Mouse (Mus musculus): ENCODE results near the gene Ctrb1. TPM values are rescaled to one million over a fixed set of nuclear protein-coding genes. Genes with fewer than 3 reads are reported as not detected.

Gene Ctrb1
- polyA plus RNA-seq (2014; fragmentation: Illumina TruSeq; extraction: RNeasy Lipid Tissue Mini Kit (QIAGEN cat#74804); ENCODE audit: low read depth, low replicate concordance): 2.3 TPM

DNA sequence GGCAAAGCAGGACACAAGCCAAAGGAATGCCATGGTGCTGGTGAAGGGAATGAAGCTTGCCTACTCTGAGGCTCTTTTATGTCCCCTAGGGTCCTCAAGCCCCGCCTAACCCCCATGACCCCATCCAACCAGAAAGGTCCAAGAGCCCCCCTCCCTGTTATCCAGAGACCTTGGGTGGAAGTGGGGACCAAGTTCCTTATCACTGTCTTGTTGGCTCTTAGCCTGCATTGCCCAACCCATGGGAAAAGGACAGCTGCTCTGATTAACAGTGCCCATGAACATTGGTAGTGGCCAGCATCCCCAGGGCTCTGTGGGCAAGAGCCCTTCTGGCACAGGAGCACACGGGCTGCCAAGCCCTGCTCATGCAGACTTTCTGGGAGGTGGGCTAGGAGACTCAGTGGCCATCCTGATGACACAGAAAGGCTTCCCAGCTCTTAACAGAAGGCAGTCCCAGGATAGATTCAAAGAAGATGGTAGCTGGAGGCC is at the start of gene Ctrb1:
Gene Ctrb1, minus strand, starts transcription at position 51 of the 486 bp plus-strand sequence.

DNA sequence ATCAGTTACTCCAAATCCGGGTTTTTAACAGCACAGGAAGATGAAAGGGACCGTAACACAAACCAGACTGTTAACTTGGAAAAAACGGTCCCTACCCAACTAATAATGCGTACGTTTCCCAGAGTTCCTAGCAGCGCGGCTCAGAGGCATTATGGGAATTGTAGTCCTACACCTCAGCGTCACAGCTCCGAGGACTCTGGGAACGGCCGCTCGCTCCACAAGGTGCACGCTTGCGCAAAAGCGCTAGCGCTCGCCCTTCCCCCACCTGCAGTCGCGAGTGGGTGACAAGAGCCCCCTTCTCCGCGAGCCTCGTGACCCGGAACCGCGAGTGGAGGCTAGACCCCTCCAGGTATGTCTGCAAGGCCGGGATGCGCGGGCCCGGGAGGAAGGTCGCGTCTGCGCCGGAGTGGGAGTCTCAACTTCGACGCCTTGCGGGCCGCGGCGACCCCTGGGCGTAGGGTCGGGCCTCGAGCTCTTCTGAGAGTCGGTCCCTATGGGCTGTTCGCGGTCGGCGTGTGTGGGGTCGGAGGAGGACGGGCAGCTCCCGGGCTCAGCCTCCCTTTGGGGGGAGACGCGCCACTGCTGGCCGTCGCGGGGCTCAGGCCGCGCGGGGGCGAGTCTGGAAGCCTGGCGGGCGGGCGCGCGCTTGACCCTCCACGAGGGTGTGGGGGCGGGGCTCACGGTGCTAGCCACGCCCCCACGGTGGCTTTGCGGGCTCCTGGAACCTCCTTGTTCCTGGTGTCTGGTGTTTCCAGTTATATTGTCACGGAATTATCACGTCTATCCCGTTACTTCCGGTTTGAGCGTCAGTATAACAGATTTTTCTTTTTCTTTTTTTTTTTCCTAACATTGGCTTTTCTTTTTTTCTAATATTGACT is 47.3 kb downstream of the Ctrb1 start, which contains the start of gene Zfp1:
Gene Zfp1, plus strand, starts transcription at position 138 of the 878 bp plus-strand sequence.

Other genes starting within 250 kb of the Ctrb1 start
- 9.7 TPM for gene Wdr59, start 168.9 kb downstream of the Ctrb1 start, polyA plus RNA-seq (2014; fragmentation: Illumina TruSeq; extraction: RNeasy Lipid Tissue Mini Kit (QIAGEN cat#74804); ENCODE audit: low read depth, low replicate concordance)
- gene Znrf1, start 154.9 kb downstream of the Ctrb1 start, polyA plus RNA-seq (2014; fragmentation: Illumina TruSeq; extraction: RNeasy Lipid Tissue Mini Kit (QIAGEN cat#74804); ENCODE audit: low read depth, low replicate concordance): 40.9 TPM
- gene Ldhd, start 60.6 kb downstream of the Ctrb1 start, polyA plus RNA-seq (2014; fragmentation: Illumina TruSeq; extraction: RNeasy Lipid Tissue Mini Kit (QIAGEN cat#74804); ENCODE audit: low read depth, low replicate concordance): 267 TPM
- 20.4 TPM for gene Zfp1, start 47.6 kb downstream of the Ctrb1 start, polyA plus RNA-seq (2014; fragmentation: Illumina TruSeq; extraction: RNeasy Lipid Tissue Mini Kit (QIAGEN cat#74804); ENCODE audit: low read depth, low replicate concordance)
- 27.1 TPM for gene Bcar1, start 52.8 kb upstream of the Ctrb1 start, polyA plus RNA-seq (2014; fragmentation: Illumina TruSeq; extraction: RNeasy Lipid Tissue Mini Kit (QIAGEN cat#74804); ENCODE audit: low read depth, low replicate concordance)
- 80.8 TPM for gene Cfdp1, start 163.3 kb upstream of the Ctrb1 start, polyA plus RNA-seq (2014; fragmentation: Illumina TruSeq; extraction: RNeasy Lipid Tissue Mini Kit (QIAGEN cat#74804); ENCODE audit: low read depth, low replicate concordance)
- gene Tmem170, start 185.7 kb upstream of the Ctrb1 start, polyA plus RNA-seq (2014; fragmentation: Illumina TruSeq; extraction: RNeasy Lipid Tissue Mini Kit (QIAGEN cat#74804); ENCODE audit: low read depth, low replicate concordance): 8.6 TPM
- not detected for gene Chst5, start 219.4 kb upstream of the Ctrb1 start, polyA plus RNA-seq (2014; fragmentation: Illumina TruSeq; extraction: RNeasy Lipid Tissue Mini Kit (QIAGEN cat#74804); ENCODE audit: low read depth, low replicate concordance)
- 11.7 TPM for gene Tmem231, start 242.9 kb upstream of the Ctrb1 start, polyA plus RNA-seq (2014; fragmentation: Illumina TruSeq; extraction: RNeasy Lipid Tissue Mini Kit (QIAGEN cat#74804); ENCODE audit: low read depth, low replicate concordance)
- gene Gabarapl2, start 249.7 kb upstream of the Ctrb1 start, polyA plus RNA-seq (2014; fragmentation: Illumina TruSeq; extraction: RNeasy Lipid Tissue Mini Kit (QIAGEN cat#74804); ENCODE audit: low read depth, low replicate concordance): 137 TPM

All from adipose tissue, adult 10 weeks (tissue).